Mouse (Mus musculus) spleen, adult 2 months (tissue): ENCODE data around the gene Osgep. TPM values are rescaled to one million over a fixed set of nuclear protein-coding genes. Genes with fewer than 3 reads are reported as not detected.

Experiments
- DNase-seq, 2 experiments: peaks; one replicate each; pipeline versions ENCODE4 v3.0.0 to v3.0.0-alpha.2; 2012 to 2021; ENCODE audit warnings: low spot score in 2 of 2, low read depth in 1 of 2
- H3K27ac ChIP-seq: fragments of 200-500 bp; 2 replicates; pipeline ENCODE4 v1.5.1; 2012; ENCODE audit warnings: low read length, inconsistent platforms; ENCODE audit not compliant: insufficient read depth
- H3K27me3 ChIP-seq: fragments of 200-500 bp; 2 replicates; pipeline ENCODE4 v1.6.1; 2012; ENCODE audit warnings: mild to moderate bottlenecking, moderate library complexity, low read length, inconsistent platforms; ENCODE audit not compliant: control insufficient read depth, insufficient read depth
- H3K36me3 ChIP-seq: fragments of 200-500 bp; 2 replicates; pipeline ENCODE4 v1.6.1; 2012; ENCODE audit warnings: mild to moderate bottlenecking, low read length, inconsistent platforms; ENCODE audit not compliant: control insufficient read depth, insufficient read depth
- H3K4me1 ChIP-seq: fragments of 200-500 bp; 2 replicates; pipeline ENCODE4 v1.6.1; 2011; ENCODE audit warnings: inconsistent platforms; ENCODE audit not compliant: control insufficient read depth, insufficient read depth, insufficient read length
- H3K4me3 ChIP-seq: fragments of 200-500 bp; 2 replicates; pipeline ENCODE4 v1.5.1; 2011; ENCODE audit warnings: mild to moderate bottlenecking, inconsistent platforms; ENCODE audit not compliant: insufficient read depth, insufficient read length; ENCODE audit errors: extremely low read depth
- CTCF ChIP-seq: fragments of 200-500 bp; IDR thresholded peaks from 2 replicates; pipeline ENCODE4 v1.5.1; 2011; ENCODE audit warnings: mild to moderate bottlenecking, inconsistent platforms; ENCODE audit not compliant: insufficient read depth, insufficient read length, insufficient replicate concordance; ENCODE audit errors: extremely low read depth
- POLR2A ChIP-seq: fragments of 200-500 bp; IDR thresholded peaks from 2 replicates; pipeline ENCODE4 v1.6.1; 2011; ENCODE audit warnings: low read depth, low read length, inconsistent platforms
- WGBS: fragments of 180-500 bp; shearing (Covaris S2); methylation state at CpG from one replicate; pipeline ENCODE4 v1.1.7; 2018; 5-methylcytosine and 5-hydroxymethylcytosine counted together
- polyA plus RNA-seq: library from polyadenylated mRNA; depleted of rRNA; stranded (reverse); fragments of >200 nt; gene quantifications from 2 replicates; pipeline ENCODE4 v1.2.3, GENCODE M21; 2012

The Osgep gene
- polyA plus RNA-seq, 1 experiment: 74.2 TPM

DNA sequence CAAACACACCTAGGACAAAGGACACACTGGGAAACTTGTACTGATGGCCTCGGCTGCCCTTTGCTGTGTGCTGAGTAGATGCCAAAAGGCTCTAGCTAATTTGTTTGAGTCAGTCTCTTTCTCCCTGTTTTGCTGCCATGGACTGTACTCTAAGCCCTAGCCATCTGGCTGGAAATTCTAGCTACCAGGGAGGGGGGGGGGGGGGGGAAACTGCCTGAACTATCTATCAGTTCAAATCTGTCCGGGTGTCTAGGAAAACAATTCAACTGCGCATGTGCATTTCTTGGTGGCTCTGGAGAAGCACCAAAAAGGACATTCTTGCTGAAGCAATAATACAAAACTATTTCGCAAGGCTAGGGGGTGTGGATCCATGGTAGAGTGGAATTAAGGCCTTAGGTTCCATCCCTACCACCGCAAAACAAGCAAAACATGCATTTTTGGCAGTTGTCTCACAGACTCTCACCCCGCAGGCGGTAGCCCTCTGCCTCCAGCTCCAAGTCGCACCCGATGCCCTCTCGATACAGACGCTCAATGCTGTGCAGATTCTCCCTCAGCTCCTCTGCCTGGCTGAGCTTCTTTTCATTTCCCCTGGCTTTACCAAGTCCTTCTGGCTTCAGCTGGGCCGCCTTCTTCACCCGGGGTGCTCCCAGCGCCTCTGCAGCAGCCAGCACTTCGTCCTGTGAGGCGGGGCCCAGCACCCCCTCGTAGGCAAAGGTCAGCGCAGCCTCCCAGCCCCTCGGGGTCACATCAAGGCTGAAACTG is 28.5 kb downstream of the Osgep start:
- WGBS: 63% methylated on average over 19 of the region's 19 CpGs
- no peaks in the 10 kb centered on the region for H3K36me3 ChIP-seq
- H3K4me1 ChIP-seq: no peaks in the 10 kb centered on the region
- peak overlapping the region; percentile 17 for H3K27ac ChIP-seq
- H3K4me3 ChIP-seq: no peak overlapping the region
- no peak for DNase-seq
- no peak for TF ChIP-seq CTCF
- TF ChIP-seq POLR2A: no peak
- no peaks in the 10 kb centered on the region for H3K27me3 ChIP-seq

DNA sequence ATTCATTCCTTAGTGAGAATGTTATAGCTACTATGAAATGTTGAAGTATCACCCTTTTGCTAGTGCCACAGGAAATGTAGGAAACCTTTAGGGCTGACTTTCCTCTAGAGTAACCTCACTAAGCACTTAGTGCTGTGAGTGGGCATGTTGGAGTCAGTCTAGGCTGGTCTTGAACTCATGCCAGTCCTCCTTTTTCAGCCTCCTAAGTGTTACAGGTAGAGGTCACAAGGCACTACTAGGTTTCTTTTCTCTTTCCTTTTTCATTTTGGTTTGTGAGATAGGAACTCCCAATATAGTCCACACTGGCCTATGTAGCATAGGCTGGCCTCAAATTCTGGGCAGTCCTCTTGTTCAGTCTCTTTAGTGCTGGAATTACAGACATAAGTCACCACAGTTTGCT is 29.3 kb downstream of the Osgep start:
- Histone ChIP-seq H3K4me3 (no peak overlapping the region), H3K36me3 (no peaks in the 10 kb centered on the region), H3K27me3 (no peaks in the 10 kb centered on the region), H3K27ac (no peak overlapping the region), H3K4me1 (no peaks in the 10 kb centered on the region)
- DNase-seq: no peak
- TF ChIP-seq CTCF (no peak), POLR2A (no peak)

DNA sequence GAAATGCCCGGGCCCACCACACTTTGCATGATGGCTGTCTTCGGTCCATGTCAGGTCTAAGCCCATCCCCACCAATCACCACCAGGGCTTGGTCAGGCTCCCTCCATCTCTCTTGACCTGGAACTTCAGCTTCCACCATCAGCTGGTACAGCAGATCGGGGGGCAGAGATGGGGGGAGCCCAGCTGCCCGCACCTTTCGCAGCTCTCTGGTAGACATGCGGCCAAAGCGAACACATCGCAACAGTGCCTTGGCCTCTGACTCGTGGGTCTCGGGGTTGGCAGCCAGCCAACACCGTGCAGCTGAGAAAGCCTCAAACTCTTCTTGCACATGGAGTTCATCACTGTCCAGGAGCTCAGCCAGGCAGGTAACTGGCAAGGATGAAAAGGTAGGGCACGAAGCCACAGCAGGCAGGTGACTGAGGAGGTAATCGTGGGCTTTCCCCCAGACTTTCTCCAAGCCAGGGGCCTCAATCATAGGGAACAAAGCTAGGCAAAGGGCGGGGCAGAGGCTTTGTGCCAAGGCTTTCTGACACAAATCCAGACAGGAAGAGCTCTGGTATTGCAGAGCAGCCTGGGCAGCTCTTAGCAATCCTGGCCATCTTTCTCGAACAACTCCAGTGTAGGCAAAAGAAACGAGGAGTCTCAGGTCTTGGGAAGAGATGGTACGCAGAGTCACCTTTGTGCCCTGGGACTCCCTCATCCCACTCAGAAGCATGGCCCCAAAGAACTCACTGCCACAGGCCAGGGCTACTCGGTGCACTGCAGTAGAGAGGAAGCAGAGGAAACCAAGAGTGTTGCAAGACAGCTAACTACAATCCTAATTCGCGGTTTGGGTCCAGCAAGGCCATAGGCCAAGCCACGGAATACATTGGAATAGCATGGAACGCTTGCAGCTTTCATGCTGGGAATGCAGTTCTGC is 31.9 kb downstream of the Osgep start:
- Histone ChIP-seq H3K36me3 (no peaks in the 10 kb centered on the region), H3K27ac (no peak overlapping the region), H3K4me3 (no peak overlapping the region; the same call in 1 of the 2 replicates), H3K4me1 (no peaks in the 10 kb centered on the region), H3K27me3 (no peaks in the 10 kb centered on the region)
- no peak for DNase-seq
- TF ChIP-seq POLR2A: no peak
- no peak for TF ChIP-seq CTCF
- 62% methylated on average over 22 of the region's 22 CpGs for WGBS

DNA sequence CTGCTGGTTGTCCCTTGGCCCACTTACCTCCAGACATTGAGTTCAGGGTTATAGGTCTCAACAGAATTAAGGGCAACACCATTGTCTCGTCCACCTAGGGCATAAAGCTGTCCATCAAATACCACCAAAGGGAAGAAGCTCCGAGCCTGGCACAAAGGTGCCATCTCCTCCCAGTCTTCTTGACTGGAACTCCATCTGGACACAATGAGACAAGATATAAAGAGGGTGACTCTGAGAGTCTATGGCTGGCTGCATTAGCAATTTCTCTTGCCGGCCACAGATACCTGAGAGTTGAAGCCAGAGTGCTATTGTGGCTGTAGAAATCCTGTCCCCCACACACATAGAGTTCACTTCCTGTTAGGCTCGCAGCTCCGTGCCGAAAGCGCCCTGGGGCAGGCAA is 32.6 kb downstream of the Osgep start:
- TF ChIP-seq POLR2A (no peak), CTCF (no peak)
- Histone ChIP-seq H3K4me3 (no peak overlapping the region; the same call in 1 of the 2 replicates), H3K36me3 (no peaks in the 10 kb centered on the region), H3K27me3 (no peaks in the 10 kb centered on the region), H3K4me1 (no peaks in the 10 kb centered on the region), H3K27ac (no peak overlapping the region)
- no peak for DNase-seq
- 60% methylated on average over 7 of the region's 7 CpGs for WGBS

DNA sequence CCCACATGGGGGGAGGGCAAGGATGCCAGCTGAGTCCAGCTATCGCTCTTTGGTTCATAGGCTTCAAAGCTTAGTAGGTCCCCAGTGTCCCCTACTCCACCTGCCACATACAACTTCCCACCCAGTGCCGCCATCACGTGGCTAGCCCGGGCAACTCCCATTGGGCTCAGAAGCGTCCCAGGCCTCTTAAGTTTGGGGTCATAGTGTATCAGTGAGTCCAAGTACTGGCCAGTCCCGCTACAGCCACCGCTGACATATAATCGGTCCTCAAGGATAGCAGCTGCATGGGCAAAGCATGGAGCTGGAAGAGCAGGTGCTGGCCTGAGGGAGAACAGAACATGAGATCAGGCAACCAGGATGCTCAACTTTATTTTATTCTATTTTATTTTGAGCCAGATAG is 33.1 kb downstream of the Osgep start:
- Histone ChIP-seq H3K4me3 (no peak overlapping the region), H3K27ac (no peak overlapping the region), H3K36me3 (no peaks in the 10 kb centered on the region), H3K4me1 (no peaks in the 10 kb centered on the region), H3K27me3 (no peaks in the 10 kb centered on the region)
- DNase-seq: no peak
- no peak for TF ChIP-seq CTCF
- WGBS: 93% methylated on average over 8 of the region's 8 CpGs

DNA sequence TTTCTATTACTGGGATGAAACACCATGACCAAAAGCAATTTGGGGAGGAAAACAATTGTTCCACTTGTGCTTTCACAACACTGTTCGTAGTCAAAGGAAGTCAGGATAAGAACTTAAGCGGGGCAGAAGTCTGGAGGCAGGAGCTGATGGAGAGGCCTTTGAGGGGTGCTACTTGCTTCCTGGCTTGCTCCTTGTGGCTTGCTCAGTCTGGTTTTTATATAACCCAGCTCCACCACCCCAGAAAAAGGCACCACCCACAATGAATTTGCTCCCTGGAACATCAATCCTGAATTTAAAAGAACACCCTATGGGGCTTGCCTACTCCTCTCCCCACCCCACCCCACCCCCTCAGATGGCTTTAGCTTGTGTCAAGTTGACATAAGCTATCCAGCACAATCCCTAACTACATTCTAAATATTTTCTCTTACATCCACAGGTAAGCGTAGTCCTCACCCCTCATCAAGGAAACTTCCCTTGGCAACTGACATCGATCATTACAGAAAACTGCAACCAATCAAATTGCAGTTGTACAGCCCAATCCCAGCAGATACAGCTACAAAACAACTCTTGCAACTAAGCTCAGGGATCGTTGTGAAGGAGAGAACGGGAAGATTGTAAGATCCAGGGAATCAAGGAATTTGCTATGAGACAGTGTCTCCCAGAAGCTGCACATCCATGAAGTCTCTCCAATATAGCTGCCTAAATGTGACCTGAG is 48.3 kb downstream of the Osgep start:
- TF ChIP-seq CTCF (no peak), POLR2A (no peak)
- DNase-seq: no peak
- no peaks in the 10 kb centered on the region for H3K4me1 ChIP-seq
- no peak overlapping the region for H3K4me3 ChIP-seq
- H3K36me3 ChIP-seq: no peaks in the 10 kb centered on the region
- no peaks in the 10 kb centered on the region for H3K27me3 ChIP-seq
- no peak overlapping the region for H3K27ac ChIP-seq
- 90% methylated on average over 6 of the region's 6 CpGs for WGBS
